Mouse (Mus musculus): ENCODE measurements around the gene Klhl31. TPM values are rescaled to one million over a fixed set of nuclear protein-coding genes. Genes with fewer than 3 reads are reported as not detected.

Gene Klhl31
- 0.02 and 0.24 TPM in 2 replicates for polyA plus RNA-seq (2012; rRNA removed; ENCODE audit: low replicate concordance)

DNA sequence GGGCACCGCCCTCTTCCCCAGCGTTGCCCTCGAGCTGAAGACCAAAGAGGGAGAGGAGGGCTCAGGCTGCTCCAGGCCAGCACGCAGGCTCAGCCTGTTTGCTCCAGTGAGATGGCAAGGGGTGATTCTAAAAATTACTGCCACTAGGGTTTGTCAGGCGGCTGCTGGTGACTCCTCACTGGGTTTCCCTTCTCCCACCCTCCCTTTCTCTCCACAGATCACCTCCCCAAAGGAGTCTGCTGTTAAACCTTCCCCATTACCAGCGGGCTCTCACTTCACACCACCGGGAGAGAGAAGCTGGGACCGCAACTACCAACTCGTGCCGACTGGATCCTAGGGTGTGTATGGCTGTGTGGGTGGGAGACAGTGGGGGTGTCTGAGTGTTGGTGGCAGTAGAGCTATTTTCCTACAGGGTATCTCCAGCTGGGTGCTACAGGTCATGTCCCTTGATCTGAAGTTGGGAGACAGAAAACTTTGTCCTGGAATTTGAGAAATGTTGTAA lies at the start of gene Klhl31:
Klhl31 (plus strand) TSS at position 51 of the 502 bp plus-strand sequence.

Other genes starting within 250 kb of the Klhl31 start
- gene Lrrc1, start 91.6 kb upstream of the Klhl31 start, polyA plus RNA-seq (2012; rRNA removed; ENCODE audit: low replicate concordance), result 43.2 and 116 TPM in 2 replicates
- gene Gclc, start 118.0 kb downstream of the Klhl31 start, polyA plus RNA-seq (2012; rRNA removed; ENCODE audit: low replicate concordance), result 6.6 and 11.2 TPM in 2 replicates